Mouse (Mus musculus): ENCODE results near the gene Sox5.
A peak's percentile ranks its signal among the peaks of the same experiment; 100 is the strongest.
"Not testable (repeated sequence)": the region's sequence is repeated elsewhere in the genome, so short reads cannot be mapped to it uniquely, and the experiment has no call there.

Sox5 gene

DNA sequence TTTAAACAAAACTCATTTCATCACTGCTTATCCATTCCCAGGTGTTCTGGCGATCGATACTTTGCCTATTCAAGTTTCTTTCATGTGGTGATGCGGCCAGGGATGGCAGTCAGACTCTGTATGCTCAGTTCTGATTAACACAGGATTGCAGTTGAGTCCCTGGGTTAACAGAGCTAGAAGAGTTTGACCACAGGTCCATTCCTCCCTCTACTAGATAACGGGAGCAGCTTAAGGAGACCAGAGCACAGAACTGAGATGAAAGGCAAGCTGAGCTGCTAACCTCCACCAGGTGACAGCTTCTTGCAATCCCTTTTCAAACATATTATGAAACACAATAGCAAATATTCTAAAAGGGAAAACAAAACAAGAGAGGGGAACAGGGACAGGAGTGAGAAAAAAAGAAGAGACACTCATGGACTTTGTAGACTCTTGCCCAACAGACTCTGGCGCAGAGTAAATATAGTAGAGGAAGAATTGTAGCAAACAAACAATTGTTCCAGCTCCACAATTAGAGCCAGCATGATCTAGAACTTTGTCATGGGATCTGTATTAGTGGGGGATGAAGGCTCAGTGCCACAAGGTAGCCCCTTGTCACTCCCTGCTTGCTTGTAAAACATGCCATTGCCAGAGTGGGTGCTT, 580.3 kb downstream of the Sox5 start:
- DNase-seq (ENCODE audit: extremely low spot score, low spot score), result no peak

DNA sequence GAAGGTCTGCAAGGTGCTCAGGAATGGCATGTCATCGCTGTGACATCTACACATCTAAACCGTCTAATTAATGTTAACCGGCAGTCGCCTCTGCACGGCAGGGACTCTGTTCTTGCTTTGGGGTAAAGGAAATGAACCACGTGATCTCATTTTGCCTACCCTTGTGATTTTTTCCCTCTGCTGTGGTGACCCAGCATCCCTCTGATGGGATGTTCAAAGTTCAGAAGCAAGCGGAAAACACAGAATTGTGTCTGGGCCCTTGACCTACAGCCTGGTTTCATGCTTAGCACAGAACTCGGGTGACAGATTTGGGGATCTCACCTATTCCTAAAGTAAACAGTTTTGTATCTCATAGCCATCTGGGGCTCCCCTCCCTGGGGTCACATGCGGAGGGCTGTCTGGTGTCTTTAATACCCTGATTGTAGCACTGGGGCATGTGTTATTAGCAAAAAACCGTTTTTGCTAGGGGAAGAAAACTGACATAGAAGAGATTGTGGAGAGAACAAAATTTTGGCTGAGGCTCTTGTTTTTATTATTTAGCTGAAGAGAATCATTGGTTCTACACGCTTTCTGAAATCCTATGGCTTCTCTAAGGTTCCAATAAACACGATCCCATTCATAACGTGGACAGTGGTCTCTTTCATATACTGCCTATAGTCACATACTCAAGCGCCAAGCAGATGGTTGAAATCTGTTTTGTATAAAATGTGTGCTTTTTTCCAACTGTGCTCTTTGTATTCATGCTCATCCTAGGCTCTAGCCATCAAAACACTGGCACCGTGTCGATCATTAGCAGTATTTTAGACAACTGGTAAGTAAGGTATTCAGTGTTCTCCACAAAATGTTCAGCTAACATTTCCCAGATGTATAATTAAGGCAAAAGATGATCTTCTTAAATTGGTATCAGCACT, 584.3 kb downstream of the Sox5 start:
- no peak for DNase-seq (ENCODE audit: extremely low spot score, low spot score)

DNA sequence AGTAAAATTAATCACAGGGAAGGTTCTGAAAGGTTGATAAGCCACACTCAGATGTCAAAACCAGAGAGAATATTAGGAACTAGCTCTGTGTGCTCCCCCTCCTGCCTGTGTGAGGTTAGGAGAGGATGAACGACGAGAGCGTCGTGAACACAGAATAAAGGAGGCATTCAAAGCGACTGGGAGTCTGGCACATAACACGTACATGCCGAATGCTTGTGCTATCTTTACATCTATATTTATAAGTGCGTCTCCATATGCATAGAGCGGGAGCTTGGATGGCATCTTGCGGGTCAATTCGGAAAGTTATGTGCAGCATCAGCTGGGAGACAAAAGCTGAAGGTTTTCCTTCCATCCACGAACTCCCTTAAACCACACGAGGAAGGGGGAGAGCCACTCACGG, 585.8 kb downstream of the Sox5 start:
- DNase-seq (ENCODE audit: extremely low spot score, low spot score), result no peak

DNA sequence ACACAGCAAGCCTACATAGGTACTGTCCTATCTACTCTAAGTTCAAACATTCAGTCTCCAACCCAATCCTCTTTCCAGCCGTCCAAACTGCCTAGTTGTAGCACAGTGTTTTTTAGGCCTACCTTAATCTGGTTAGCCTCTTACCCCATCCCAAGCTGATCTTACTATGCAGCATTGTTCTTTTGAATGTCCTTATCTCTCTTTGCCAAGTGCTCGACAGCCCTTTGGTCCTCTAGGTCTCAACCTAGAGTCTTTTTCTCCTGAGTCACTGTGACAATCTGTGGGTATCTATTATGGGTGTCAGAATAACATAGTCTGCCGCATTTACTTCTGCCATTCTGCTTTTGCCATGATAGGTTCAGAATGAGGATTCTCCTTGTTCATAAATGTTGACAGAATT, 598.7 kb downstream of the Sox5 start:
- no peak for DNase-seq (ENCODE audit: extremely low spot score, low spot score)

GRCm38 (mm10) chr6:144182429-144182828, 599.3 kb downstream of the Sox5 start:
- not testable (repeated sequence) for DNase-seq (ENCODE audit: extremely low spot score, low spot score)

DNA sequence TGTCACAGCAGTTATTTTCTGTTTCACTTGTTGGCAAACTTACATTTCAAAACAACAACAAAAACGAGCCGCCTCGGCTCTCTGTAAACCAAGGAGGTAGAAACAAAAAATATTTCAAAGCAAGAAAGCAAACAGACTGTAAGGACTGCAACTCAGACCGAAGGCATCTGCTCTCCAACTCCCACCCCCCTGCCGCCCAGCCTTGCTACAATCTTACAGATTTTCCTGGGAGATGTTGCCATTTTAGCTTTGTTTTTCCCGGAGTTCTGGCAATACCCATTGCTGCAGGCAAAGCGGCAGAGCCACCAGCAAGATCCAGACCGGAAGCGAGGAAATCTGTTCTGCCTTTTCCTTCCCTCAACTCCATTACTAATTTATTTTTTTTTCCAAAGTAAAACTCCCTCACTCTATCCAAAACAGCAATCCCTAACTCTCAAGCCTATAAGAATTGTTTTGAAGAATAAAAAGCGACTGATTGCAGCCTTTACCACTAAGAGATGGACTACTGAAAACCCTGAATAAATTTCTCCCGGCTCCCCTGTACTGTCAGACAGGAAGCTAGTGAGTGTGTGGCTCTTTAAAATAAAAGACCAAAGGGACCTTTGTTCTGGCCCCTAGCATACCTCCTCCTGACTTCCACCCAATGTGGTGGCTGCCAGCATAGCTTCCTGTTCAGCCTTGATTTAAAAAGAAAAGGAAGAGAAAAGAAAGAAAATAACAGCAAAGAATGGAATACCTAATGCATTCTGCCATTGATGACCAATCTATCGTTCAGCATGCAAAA, 600.5 kb downstream of the Sox5 start:
- DNase-seq (ENCODE audit: extremely low spot score, low spot score), result no peak

DNA sequence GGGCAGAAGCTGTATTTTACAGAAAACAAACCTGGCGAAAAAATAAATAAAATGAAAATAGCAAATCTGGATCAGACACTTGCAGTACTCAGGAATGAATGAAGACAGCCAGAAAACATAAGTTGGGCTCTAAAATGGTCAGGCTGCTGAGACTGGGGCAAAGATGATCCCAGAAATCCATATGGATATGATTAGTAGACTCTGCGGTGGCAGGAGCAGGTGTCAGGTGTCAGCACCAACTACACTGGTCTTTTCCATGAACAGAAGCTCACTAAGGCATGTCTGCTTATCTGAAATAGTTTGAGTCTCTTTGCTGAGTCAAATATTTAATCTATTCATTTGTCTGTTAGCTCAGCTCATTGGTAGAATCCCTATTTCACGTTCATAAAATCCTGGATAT, 602.7 kb downstream of the Sox5 start:
- no peak for DNase-seq (ENCODE audit: extremely low spot score, low spot score)

- no peak for DNase-seq (ENCODE audit: extremely low spot score, low spot score)
These were observed 605.1 kb downstream of the Sox5 start for GRCm38 (mm10) chr6:144176674-144177073.

DNA sequence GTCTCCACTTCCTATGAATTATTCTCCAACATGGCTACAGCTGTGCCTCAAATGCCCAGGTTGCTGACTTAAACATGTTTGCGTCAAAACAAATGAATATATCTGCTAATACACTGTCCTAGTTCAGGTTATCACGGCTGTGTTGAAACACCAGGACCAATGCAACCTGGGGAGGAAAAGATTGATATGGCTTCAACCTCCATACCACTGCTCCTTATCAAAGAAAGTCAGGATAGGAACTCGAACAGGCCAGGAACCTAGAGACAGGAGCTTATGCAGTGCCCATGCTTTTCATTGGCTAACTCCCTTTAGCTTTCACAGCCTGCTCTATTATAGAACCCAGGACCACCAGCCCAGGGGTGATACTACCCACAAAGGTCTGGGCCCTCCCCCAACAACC, 606.2 kb downstream of the Sox5 start:
- DNase-seq (ENCODE audit: extremely low spot score, low spot score), result no peak

DNA sequence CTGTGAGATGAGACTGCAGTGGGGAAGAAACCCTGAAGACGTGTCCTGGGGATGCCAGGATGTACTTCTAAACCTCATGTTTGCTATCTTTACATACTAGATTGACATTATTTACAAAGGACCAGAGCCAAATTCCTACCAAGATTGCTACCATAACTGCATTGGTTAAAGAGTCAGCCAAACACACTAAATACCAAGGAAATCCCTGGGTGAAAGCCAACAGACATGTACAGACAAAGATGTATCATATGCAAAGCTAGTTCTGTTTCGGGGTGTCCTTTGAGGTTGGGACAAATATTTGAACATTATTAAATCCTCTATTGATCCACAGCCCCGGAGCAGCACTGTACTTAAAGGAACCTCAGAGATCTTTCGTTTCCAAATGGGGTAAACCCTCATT, 611.2 kb downstream of the Sox5 start:
- no peak for DNase-seq (ENCODE audit: extremely low spot score, low spot score)

- DNase-seq (ENCODE audit: extremely low spot score, low spot score), result peak; percentile 26
These were observed 612.0 kb downstream of the Sox5 start for GRCm38 (mm10) chr6:144169791-144170190.

- DNase-seq (ENCODE audit: extremely low spot score, low spot score), result no peak
These were observed 612.9 kb downstream of the Sox5 start for GRCm38 (mm10) chr6:144168696-144169476.

- DNase-seq (ENCODE audit: extremely low spot score, low spot score), result no peak
These were observed 614.7 kb downstream of the Sox5 start for GRCm38 (mm10) chr6:144167058-144167457.

DNA sequence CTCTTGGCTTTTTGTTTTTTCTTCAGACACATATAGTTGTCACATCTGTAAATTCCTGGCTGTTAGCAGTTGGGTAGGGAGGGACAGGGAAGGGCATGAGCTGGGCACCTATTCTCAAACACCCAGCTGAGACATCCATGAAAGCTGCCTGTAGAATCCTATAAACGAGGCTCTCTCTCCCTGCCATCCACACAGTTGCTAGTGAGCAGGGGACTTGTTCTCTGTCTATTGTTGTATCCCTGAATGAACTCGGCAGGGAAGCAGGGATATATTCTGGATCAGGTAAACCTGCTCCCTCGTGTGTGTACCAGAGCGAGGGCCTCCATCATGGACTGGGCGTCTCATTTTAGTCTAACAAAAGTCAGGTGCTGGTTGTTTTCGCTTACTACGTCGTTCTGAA, 615.1 kb downstream of the Sox5 start:
- no peak for DNase-seq (ENCODE audit: extremely low spot score, low spot score)

DNA sequence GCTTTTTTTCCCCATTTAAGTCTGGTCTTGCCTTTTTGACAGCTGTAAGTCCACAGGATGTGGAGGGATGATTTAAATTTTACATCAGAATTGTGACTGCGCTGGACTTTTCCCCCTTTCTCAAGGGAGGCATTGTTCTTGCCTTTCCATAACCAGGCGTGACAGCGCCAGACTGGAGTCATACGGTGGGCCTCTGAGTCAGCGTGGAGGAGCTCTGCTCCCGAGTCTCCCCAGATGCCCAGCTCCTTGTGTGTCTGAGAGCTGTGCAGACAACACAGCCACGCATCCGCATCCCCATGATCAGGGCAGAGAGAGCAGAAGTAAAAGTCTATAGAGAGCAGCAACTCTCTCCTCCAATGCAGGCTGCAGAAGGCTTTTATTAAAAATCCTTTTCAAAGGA, 615.7 kb downstream of the Sox5 start:
- peak; percentile 73 for DNase-seq (ENCODE audit: extremely low spot score, low spot score)

GRCm38 (mm10) chr6:144163501-144163900, 618.3 kb downstream of the Sox5 start:
- DNase-seq (ENCODE audit: extremely low spot score, low spot score), result no peak

DNA sequence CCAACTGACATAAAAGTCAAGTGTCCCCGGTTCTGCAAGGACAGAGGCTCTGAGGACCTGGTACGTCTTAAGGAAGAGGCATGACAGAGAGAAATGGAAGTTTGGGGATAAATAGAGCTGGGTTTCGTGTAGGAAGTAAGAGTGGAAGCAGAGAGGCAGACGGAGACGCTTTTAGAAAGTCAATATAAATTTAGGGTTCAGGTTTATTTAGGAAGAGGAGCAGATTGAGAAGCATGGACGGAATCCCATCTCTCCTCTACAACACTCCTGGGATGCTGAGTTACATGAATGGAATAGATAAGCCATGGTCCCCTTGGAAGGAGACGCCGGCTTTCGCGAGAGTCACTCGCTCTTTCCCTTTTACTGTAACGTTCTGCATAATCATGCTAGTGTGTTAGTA, 623.1 kb downstream of the Sox5 start:
- DNase-seq (ENCODE audit: extremely low spot score, low spot score), result no peak

- DNase-seq (ENCODE audit: extremely low spot score, low spot score), result peak; percentile 50
These were observed 626.8 kb downstream of the Sox5 start for GRCm38 (mm10) chr6:144154892-144155424.

GRCm38 (mm10) chr6:144151957-144152356, 629.8 kb downstream of the Sox5 start:
- DNase-seq (ENCODE audit: extremely low spot score, low spot score), result no peak

DNA sequence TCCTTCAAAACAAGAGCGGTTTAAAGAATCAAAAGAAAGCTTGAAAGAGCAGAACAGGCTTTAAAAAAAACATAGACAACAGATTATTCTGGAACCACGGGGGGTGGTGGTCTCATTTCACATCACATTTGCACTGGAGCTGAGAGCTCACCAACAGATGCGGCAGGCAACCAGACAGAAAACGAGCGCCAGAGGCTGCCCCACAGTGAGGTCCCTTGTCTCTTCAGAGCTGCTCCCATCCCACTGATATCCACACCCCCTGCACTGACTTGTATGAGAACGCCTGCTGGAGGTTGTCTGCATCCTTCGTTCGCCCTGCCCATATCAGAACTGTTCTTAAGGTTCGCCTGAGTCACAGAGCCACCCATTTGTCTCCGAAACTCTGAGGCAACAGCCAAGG, 630.7 kb downstream of the Sox5 start:
- DNase-seq (ENCODE audit: extremely low spot score, low spot score), result no peak

GRCm38 (mm10) chr6:144137397-144137796, 644.4 kb downstream of the Sox5 start:
- DNase-seq (ENCODE audit: extremely low spot score, low spot score), result no peak

All from neural tube, embryonic 10.5 days (tissue).